Mouse (Mus musculus): ENCODE data around the gene Svep1.

- TF ChIP-seq POLR2A (IDR thresholded peaks at IDR 0.05; ENCODE audit: control insufficient read depth in 1 of 2, insufficient read depth in 1 of 2, low read depth in 1 of 2, low read length in 2 of 2, poor library complexity in 1 of 2) (no peak), TAL1 (IDR thresholded peaks at IDR 0.05; ENCODE audit: low read length) (no peak), POLR2AphosphoS5 (IDR thresholded peaks at IDR 0.05; ENCODE audit: borderline replicate concordance, low read depth, low read length) (no peak), USF2 (IDR thresholded peaks at IDR 0.05; ENCODE audit: borderline replicate concordance in 1 of 2, insufficient read depth in 1 of 2, low read depth in 1 of 2, low read length in 2 of 2) (no peak), GATA1 (IDR thresholded peaks at IDR 0.05; ENCODE audit: low read depth, low read length) (no peak), CTCF (IDR thresholded peaks at IDR 0.05 in 2 of 3, conservative IDR thresholded peaks at IDR 0.05 in 1 of 3; ENCODE audit: control insufficient read depth in 1 of 3, insufficient read depth in 1 of 3, low read depth in 2 of 3, low read length in 3 of 3, poor library complexity in 1 of 3, severe bottlenecking in 1 of 3) (no peak), MAX (IDR thresholded peaks at IDR 0.05; ENCODE audit: low read length) (no peak), HCFC1 (IDR thresholded peaks at IDR 0.05; ENCODE audit: low read depth, low read length) (no peak), TCF12 (IDR thresholded peaks at IDR 0.05; ENCODE audit: low read depth, low read length) (no peak), ELF1 (IDR thresholded peaks at IDR 0.05; ENCODE audit: low read depth, low read length) (no peak)
These were observed 29.4 kb downstream of the Svep1 start for GRCm38 (mm10) chr4:58177256-58177655.

Data from MEL (cell line).